Mouse (Mus musculus): Measurements from ENCODE around the gene Slc47a2.

Gene Slc47a2

GRCm38 (mm10) chr11:61342505-61343420 lies at the start of gene Slc47a2:
Gene Slc47a2, minus strand, starts transcription at chr11:61342860.
- peak in 1 of 2 experiments; percentile 46 for DNase-seq (ENCODE audit: low spot score in 2 of 2)

DNA sequence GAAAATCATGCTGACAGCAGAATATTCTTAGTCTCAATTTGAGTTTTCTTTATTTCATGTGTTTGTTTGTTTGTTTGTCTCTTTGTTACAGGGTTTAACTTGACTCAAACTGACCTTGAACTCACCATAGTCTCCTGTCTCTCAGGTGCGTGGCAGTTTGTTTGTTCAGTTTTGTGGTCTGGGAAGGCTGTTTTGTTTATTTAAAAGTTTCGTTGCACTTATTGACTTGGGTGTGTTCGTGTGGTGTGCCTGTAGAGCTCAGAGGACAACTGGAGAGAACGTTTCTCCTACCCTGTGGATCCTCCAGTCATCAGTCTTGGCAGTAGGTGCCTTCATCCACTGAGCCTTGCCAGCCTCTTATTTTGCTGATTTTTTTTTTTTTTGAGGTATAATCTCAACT lies 46.3 kb upstream of the Slc47a2 start:
- no peak for DNase-seq (ENCODE audit: low spot score in 2 of 2)

DNA sequence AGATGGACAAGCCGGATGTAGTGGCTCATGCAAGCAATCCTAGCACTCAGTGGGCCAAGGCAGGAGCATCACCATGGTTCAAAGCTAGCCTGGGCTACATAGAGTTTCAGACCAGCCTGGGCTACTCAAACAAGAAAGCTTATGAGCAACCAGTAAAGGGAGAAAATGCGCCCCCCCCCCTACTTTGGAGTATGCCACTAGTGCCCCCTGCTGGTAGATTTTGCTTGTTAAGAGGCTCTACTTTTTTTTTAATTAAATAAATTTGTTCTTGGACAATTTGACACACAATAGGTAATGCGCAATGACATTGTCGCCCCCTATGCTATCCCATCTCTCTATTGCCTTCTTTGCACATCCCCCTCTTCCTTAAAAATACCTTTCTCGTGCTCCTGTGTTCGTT lies 45.4 kb upstream of the Slc47a2 start:
- no peak for DNase-seq (ENCODE audit: low spot score in 2 of 2)

GRCm38 (mm10) chr11:61387233-61387632 lies 44.6 kb upstream of the Slc47a2 start:
- no peak for DNase-seq (ENCODE audit: low spot score in 2 of 2)

DNA sequence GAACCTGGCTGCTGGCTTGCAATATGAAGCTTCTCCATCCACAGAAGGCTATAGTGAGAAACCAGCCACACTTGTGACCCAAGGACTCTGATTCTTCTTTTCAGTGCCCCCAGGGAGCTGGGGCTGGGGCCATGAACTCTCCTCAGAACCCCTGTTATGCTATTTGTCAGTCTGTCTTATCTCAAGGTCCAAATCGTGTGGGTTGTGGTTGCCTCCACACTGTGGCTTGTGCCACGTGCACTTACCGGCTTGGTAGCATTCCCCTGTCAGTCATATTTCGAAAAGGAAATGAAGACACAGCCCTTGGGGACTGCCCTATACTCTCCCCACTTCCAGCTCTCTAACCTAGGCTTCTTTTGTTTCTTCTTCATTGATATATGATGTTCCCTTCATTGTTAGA lies 43.1 kb upstream of the Slc47a2 start:
- DNase-seq (ENCODE audit: low spot score in 2 of 2), result peak in 1 of 2 experiments; percentile 35

- no peak for DNase-seq (ENCODE audit: low spot score in 2 of 2)
These were observed 38.6 kb upstream of the Slc47a2 start for GRCm38 (mm10) chr11:61381272-61381671.

DNA sequence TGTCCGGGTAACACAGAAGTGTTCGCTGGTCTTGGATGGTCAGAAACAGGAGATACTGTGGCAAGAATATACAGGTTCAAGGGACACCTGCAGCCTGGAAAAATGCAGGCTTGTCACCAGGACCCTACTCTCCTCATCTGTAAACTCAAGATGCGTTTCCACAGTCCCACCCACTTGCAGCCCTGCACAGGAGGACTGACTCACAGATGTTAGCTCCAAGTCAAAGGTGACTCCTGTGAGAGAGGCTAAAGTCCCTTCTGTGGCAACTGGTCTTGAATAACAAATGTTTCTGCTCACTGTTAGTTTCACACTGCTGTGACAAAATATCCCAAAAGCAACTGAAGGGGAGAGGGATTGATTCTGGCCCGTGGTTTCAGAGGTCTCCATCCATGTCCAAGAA lies 36.0 kb upstream of the Slc47a2 start:
- no peak for DNase-seq (ENCODE audit: low spot score in 2 of 2)

DNA sequence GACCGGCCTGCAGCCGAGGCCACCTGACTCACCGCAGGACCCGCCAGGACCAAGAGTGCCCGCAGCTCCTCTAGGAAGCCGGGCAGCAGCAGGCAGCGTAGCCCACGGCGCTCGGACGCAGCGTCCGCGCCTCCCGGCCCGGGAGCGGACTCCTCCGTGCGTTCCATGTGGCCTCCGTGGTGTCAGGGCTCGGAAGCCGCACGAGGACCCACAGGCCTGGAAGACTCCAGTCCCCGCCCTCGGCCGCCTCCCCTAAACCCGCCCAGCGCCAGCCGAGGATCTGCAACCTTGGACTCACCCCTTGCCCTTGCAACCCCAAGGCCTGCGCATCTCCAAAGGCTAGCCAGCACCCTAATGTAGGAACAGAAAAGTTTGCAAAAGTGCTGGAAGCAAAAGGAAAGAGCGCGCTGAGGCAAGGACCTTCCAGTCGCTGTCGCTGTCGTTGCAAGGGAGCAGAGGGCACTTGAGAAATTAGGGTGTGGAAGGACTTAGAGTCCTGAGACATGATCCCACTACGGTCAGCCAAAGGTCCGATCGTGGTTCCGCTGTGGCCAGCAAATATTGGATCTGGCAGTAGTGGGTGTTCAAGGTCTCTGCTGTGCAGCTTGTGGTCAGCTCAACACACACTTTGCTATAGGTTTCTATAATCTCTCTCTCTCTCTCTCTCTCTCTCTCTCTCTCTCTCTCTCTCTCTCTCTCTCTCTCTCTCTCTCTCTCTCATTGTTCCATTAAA lies 35.4 kb upstream of the Slc47a2 start, which contains the start of gene Slc47a1:
Slc47a1 (minus strand) TSS at position 465 of the 733 bp plus-strand sequence.
- peak; percentile 17 to 43 for DNase-seq (ENCODE audit: low spot score in 2 of 2)

DNA sequence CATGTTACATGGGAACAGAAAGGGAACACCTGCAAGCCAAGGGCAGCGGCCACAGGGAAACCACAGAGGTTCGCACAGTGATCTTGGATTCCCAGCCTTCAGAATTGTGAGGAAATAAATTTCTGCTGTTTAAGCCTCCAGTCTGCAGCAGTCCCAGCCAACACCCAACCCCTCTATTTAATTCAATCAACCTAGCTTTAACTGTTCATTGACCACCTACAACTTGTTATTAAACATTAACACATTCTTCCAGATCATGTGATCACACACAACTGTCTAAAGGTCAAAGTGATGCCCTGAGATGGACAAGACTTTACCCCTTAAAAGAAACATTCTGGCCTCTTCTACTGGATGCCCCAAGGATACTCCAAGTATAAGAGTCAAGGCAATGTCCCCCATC lies 26.0 kb upstream of the Slc47a2 start:
- no peak for DNase-seq (ENCODE audit: low spot score in 2 of 2)

- DNase-seq (ENCODE audit: low spot score in 2 of 2), result no peak
These were observed 24.0 kb upstream of the Slc47a2 start for GRCm38 (mm10) chr11:61366517-61367273.

DNA sequence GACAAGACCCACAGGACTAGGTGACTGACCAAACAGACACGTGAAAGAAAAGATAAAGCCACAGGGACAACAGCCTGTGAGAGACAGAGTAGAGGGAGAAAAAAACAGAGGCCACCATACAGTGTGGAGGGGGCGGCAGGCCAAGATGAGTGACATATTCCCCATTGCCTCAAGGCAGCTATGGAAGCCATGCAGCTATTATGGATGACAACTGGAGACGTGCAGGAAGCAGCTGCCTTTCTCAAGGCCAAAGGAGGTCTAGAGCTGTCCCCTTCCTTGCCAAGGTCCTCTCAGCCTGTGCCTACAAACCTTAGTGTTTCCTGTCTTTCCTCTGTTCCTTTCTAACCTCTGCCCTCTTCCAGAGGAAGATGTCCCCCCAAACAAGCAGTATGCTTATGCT lies 23.3 kb upstream of the Slc47a2 start:
- no peak for DNase-seq (ENCODE audit: low spot score in 2 of 2)

DNA sequence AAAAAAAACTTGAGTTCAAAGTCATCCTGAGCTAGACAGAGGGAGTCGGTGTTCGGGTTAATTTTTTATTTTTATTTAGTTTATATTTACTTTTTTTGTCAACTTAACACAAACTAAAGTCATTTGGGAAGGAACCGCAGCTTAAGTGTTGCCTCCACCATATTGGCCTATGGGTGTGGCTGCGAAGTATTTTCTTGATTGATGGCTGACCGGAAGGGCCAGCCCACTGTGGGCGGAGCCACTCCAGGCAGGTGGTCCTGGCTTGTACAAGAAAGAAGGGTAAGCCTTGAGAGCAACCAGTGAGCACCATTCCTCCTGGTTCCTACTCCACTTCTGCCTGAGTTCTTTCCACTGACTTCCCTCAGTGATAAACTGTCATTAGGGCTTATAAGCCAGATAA lies 21.4 kb upstream of the Slc47a2 start:
- DNase-seq (ENCODE audit: low spot score in 2 of 2), result no peak

- DNase-seq (ENCODE audit: low spot score in 2 of 2), result no peak
These were observed 19.0 kb upstream of the Slc47a2 start for GRCm38 (mm10) chr11:61361515-61362190.

DNA sequence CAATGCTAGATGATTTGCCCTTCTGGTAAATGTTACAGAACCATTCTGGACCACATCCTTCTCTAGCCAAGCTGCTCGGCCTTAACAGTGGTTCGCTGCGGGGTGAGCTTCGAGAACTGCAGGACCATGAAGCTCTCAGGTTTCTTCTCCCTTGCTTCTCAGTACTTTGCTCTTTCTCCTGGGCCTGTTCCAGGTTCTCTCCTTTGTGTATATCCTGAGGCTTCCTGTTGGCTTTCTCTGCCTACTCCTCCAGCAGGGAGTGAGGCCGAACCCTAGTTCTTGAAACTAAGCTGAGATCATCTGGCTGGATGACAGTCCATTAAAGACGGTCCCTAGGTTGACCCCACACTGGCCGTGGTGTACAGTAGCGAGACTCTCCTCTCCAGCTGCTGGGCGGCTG lies 13.9 kb upstream of the Slc47a2 start:
- no peak for DNase-seq (ENCODE audit: low spot score in 2 of 2)

DNA sequence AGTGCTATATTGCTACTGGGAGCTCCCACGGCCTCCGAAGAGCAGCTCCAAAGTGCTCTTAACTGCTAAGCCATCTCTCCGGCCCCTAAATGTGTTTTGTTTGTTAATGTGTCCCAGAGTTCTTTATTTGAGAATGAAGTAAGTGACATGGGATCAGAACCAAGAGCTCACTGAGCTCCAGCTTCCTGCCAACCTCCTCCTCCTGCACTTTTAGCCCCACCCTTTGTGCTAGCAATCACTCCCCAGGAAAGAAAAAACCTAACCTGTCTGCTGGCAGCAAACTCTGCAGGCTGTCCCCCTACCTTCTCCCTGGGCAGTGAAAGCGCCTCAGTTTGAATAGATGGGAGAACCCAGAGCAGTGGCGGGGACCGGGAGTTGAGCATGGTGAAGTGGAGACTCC lies 13.5 kb upstream of the Slc47a2 start:
- no peak for DNase-seq (ENCODE audit: low spot score in 2 of 2)

GRCm38 (mm10) chr11:61355351-61355750 lies 12.7 kb upstream of the Slc47a2 start:
- no peak for DNase-seq (ENCODE audit: low spot score in 2 of 2)

- peak in 1 of 2 experiments; percentile 17 for DNase-seq (ENCODE audit: low spot score in 2 of 2)
These were observed 11.7 kb upstream of the Slc47a2 start for GRCm38 (mm10) chr11:61354346-61354745.

- DNase-seq (ENCODE audit: low spot score in 2 of 2), result no peak
These were observed 10.4 kb upstream of the Slc47a2 start for GRCm38 (mm10) chr11:61353038-61353437.

- peak in 1 of 2 experiments; percentile 25 for DNase-seq (ENCODE audit: low spot score in 2 of 2)
These were observed 9.5 kb upstream of the Slc47a2 start for GRCm38 (mm10) chr11:61352138-61352651.

GRCm38 (mm10) chr11:61349337-61349736 lies 6.7 kb upstream of the Slc47a2 start:
- DNase-seq (ENCODE audit: low spot score in 2 of 2), result peak; percentile 62 to 70

DNA sequence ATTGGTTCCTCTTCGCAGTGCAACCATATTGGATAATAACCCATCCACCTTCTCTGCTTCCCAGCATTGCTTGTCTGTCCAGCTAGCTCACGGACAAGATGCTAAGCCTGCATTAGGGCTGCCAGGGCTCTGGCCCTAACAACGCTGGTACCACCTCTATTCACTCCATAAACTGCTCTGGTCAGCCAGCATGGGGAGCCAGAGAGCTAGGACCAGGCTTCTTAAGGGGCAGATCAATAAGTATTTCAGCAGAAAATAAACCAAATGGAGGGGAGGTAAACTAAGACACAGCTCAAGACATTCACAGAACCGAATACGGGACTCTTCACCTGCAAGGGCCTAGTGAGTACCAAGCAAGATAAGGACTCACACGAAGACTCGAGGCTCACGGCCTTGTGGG lies 3.5 kb upstream of the Slc47a2 start:
- DNase-seq (ENCODE audit: low spot score in 2 of 2), result no peak

All from urinary bladder, adult 18-20 months (tissue).